Mouse (Mus musculus) heart, postnatal 14 days (tissue): ENCODE results near the gene Ghr. TPM values are rescaled to one million over a fixed set of nuclear protein-coding genes. Genes with fewer than 3 reads are reported as not detected.
A peak's percentile ranks its signal among the peaks of the same experiment; 100 is the strongest.

Experiments used
- DNase-seq, 2 experiments: peaks; one replicate each; pipeline ENCODE4 v3.0.0; 2021 to 2022
- intact Hi-C: fragments of 180-260 bp; cut with DNase I; formaldehyde crosslinking; loops from one replicate; pipeline ENCODE4 v1.15.1; 2025
- total RNA-seq, 2 experiments: library from RNA; stranded (reverse); gene quantifications; 2 replicates each; pipeline ENCODE4 v1.2.3; 2021

Gene Ghr
- total RNA-seq, 2 experiments from 2014 or later: 134 to 141 TPM

GRCm38 (mm10) chr15:3558524-3558923 is 24.8 kb downstream of the Ghr start:
- intact Hi-C loops: no loop called here
- DNase-seq: no peak

GRCm38 (mm10) chr15:3544289-3544688 is 39.0 kb downstream of the Ghr start:
- no peak for DNase-seq
- intact Hi-C loops: no loop called here

GRCm38 (mm10) chr15:3536309-3536900 is 46.9 kb downstream of the Ghr start:
- intact Hi-C loops: no loop called here
- DNase-seq: no peak

- intact Hi-C loops: no loop called here
- DNase-seq: no peak
These were observed 69.3 kb downstream of the Ghr start for GRCm38 (mm10) chr15:3514027-3514426.

- no peak for DNase-seq
- intact Hi-C loops: no loop called here
These were observed 70.9 kb downstream of the Ghr start for GRCm38 (mm10) chr15:3512380-3512779.

GRCm38 (mm10) chr15:3511639-3512171 is 71.6 kb downstream of the Ghr start:
- no peak for DNase-seq
- intact Hi-C loops: no loop called here

GRCm38 (mm10) chr15:3509089-3509488 is 74.2 kb downstream of the Ghr start:
- intact Hi-C loops: loop anchor here (5.0 to 10.0 kb wide), 3 partner anchors 57 to 154 kb away; partner anchors contain the start of gene Ghr
- peak; percentile 59 to 74 for DNase-seq

GRCm38 (mm10) chr15:3507329-3507728 is 76.0 kb downstream of the Ghr start:
- DNase-seq: no peak
- intact Hi-C loops: loop anchor here (5.0 to 10.0 kb wide), 3 partner anchors 55 to 153 kb away; partner anchors contain the start of gene Ghr

- no peak for DNase-seq
- intact Hi-C loops: loop anchor here (5.0 to 10.0 kb wide), 3 partner anchors 52 to 150 kb away; partner anchors contain the start of gene Ghr
These were observed 78.6 kb downstream of the Ghr start for GRCm38 (mm10) chr15:3504700-3505099.

GRCm38 (mm10) chr15:3501683-3502082 is 81.6 kb downstream of the Ghr start:
- intact Hi-C loops: loop anchor here (10.0 kb wide), 1 partner anchor 147 kb away; no protein-coding TSS in a partner anchor

GRCm38 (mm10) chr15:3499020-3499419 is 84.3 kb downstream of the Ghr start:
- intact Hi-C loops: no loop called here
- no peak for DNase-seq

More at GRCm38 (mm10) chr15:3501683-3502082, 81.6 kb downstream of the Ghr start:
- no peak for DNase-seq

- intact Hi-C loops: no loop called here
- no peak for DNase-seq
These were observed 85.2 kb downstream of the Ghr start for GRCm38 (mm10) chr15:3497946-3498580.

GRCm38 (mm10) chr15:3490868-3491267 is 92.4 kb downstream of the Ghr start:
- intact Hi-C loops: no loop called here
- no peak for DNase-seq

- DNase-seq: no peak
- intact Hi-C loops: no loop called here
These were observed 93.3 kb downstream of the Ghr start for GRCm38 (mm10) chr15:3490011-3490410.

- intact Hi-C loops: no loop called here
- no peak for DNase-seq
These were observed 94.1 kb downstream of the Ghr start for GRCm38 (mm10) chr15:3489180-3489579.

GRCm38 (mm10) chr15:3488601-3489000 is 94.7 kb downstream of the Ghr start:
- no peak for DNase-seq
- intact Hi-C loops: no loop called here

GRCm38 (mm10) chr15:3486691-3487090 is 96.6 kb downstream of the Ghr start:
- peak in 1 of 2 experiments; percentile 24 for DNase-seq
- intact Hi-C loops: no loop called here

- intact Hi-C loops: no loop called here
- DNase-seq: no peak
These were observed 97.9 kb downstream of the Ghr start for GRCm38 (mm10) chr15:3485367-3485766.

- DNase-seq: no peak
- intact Hi-C loops: no loop called here
These were observed 99.8 kb downstream of the Ghr start for GRCm38 (mm10) chr15:3483451-3483850.

- no peak for DNase-seq
- intact Hi-C loops: no loop called here
These were observed 114.1 kb downstream of the Ghr start for GRCm38 (mm10) chr15:3469230-3469629.

GRCm38 (mm10) chr15:3466608-3467007 is 116.7 kb downstream of the Ghr start:
- DNase-seq: no peak
- intact Hi-C loops: no loop called here

- intact Hi-C loops: no loop called here
- no peak for DNase-seq
These were observed 118.5 kb downstream of the Ghr start for GRCm38 (mm10) chr15:3464754-3465153.
